Mouse (Mus musculus) forebrain, embryonic 14.5 days (tissue): ENCODE data around the gene Ppm1b. TPM values are rescaled to one million over a fixed set of nuclear protein-coding genes. Genes with fewer than 3 reads are reported as not detected.

ENCODE experiments used
- ATAC-seq: fragments of 200-750 bp; cut with Nextera tagmentation; 2 replicates; pipeline ENCODE4 v1.8.0; 2017; ENCODE audit warnings: mild to moderate bottlenecking, moderate library complexity
- DNase-seq: peaks from one replicate; pipeline ENCODE4 v3.0.0-alpha.2; 2015; ENCODE audit warnings: low spot score
- H3K27ac ChIP-seq: fragments of 300-500 bp; sonication (generic); 2 replicates; pipeline ENCODE4 v1.5.1; 2014; ENCODE audit warnings: low read depth, mild to moderate bottlenecking, control low read depth, low read length, moderate library complexity
- H3K27me3 ChIP-seq: fragments of 300-500 bp; sonication (generic); replicated peaks from 2 replicates; pipeline ENCODE4 v1.6.1; 2014; ENCODE audit warnings: low read length, control low read depth, mixed read lengths; ENCODE audit not compliant: control insufficient read depth, insufficient read depth
- H3K36me3 ChIP-seq: fragments of 300-500 bp; sonication (generic); 2 replicates; pipeline ENCODE4 v1.6.1; 2014; ENCODE audit warnings: low read length, control low read depth; ENCODE audit not compliant: control insufficient read depth, insufficient read depth
- H3K4me1 ChIP-seq: fragments of 300-500 bp; sonication (generic); 2 replicates; pipeline ENCODE4 v1.6.1; 2014; ENCODE audit warnings: antibody characterized with exemption, low read length, control low read depth; ENCODE audit not compliant: control insufficient read depth, insufficient read depth
- H3K4me2 ChIP-seq: fragments of 300-500 bp; sonication (generic); 2 replicates; pipeline ENCODE4 v1.6.1; 2014; ENCODE audit warnings: mild to moderate bottlenecking, control low read depth, low read length
- H3K4me3 ChIP-seq: fragments of 300-500 bp; sonication (generic); 2 replicates; pipeline ENCODE4 v1.5.1; 2014; ENCODE audit warnings: low read depth, low read length, control low read depth
- H3K9ac ChIP-seq: fragments of 300-500 bp; sonication (generic); 2 replicates; pipeline ENCODE4 v1.6.1; 2014; ENCODE audit warnings: mild to moderate bottlenecking, low read length, control low read depth, moderate library complexity
- H3K9me3 ChIP-seq: fragments of 300-500 bp; sonication (generic); replicated peaks from 2 replicates; pipeline ENCODE4 v1.6.1; 2016; ENCODE audit warnings: low read length, control low read depth, mixed read lengths; ENCODE audit not compliant: control insufficient read depth
- WGBS: fragments of 180-500 bp; shearing (Covaris S2); extraction: QIAGEN DNeasy Blood & Tissue Kit; methylation state at CpG from one replicate; pipeline ENCODE4 v1.1.7; 2014; 5-methylcytosine and 5-hydroxymethylcytosine counted together
- polyA plus RNA-seq: library from polyadenylated mRNA; unstranded; fragments of >200 nt; fragmentation: Nextera tagmentation; extraction: Ambion mirVana; gene quantifications from 2 replicates; pipeline ENCODE4 v1.2.1, GENCODE M21; 2014

Gene Ppm1b
- polyA plus RNA-seq, 1 experiment from 2014 or later: 73.9 TPM

DNA sequence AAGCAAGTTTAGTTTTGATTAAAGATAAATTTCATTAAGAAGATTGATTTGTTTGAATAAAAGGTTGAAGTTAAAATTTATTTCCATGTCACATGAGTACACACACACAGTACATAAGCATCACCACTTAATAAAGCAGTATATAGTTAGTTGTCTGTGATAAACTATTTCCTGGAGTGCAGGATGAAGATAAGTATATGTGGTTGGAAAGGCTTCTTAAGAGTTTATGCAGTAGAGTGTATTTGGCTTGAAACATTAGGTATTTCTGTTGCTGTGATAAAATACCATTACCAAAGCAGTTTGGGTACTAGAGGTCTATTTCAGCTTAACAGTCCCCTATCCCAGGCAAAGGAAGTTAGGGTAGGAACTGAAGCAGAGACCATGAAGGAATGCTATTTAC is 32.0 kb downstream of the Ppm1b start:
- H3K4me3 ChIP-seq: no peak overlapping the region
- no peaks in the 10 kb centered on the region for H3K36me3 ChIP-seq
- no peak for DNase-seq
- no peak overlapping the region for H3K27ac ChIP-seq
- no peaks in the 10 kb centered on the region for H3K9me3 ChIP-seq
- no peak overlapping the region for H3K9ac ChIP-seq
- no peak overlapping the region for H3K4me2 ChIP-seq
- ATAC-seq: no peak
- no peaks in the 10 kb centered on the region for H3K27me3 ChIP-seq
- H3K4me1 ChIP-seq: no peaks in the 10 kb centered on the region

DNA sequence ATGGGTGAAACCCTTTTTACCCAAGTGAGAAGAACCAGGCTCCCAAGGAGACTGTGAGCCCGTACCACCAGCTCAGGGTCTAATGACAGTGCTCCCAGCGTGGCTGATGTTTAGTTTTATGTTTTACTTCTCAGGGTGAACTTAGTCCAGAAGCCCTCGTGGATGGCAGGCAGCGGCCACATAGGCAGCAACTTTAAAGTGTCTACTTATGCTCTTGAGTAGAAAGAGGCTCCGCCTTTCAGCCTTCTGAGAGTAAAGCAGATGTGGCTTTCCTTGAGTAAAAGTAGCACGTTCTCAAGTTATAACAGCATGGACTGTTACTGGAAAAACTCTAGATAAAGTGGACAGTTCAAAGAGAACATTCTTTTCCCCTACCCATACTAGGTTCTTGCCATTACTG is 39.3 kb downstream of the Ppm1b start:
- no peak overlapping the region for H3K4me2 ChIP-seq
- H3K27ac ChIP-seq: no peak overlapping the region
- H3K27me3 ChIP-seq: no peaks in the 10 kb centered on the region
- DNase-seq (no peak), ATAC-seq (no peak)
- H3K36me3 ChIP-seq: peaks cover 4% of the 10 kb centered on the region; the same call in 1 of the 2 replicates
- 88% methylated on average over 6 of the region's 6 CpGs for WGBS
- no peaks in the 10 kb centered on the region for H3K9me3 ChIP-seq
- no peak overlapping the region for H3K4me3 ChIP-seq
- H3K4me1 ChIP-seq: no peaks in the 10 kb centered on the region
- H3K9ac ChIP-seq: no peak overlapping the region

DNA sequence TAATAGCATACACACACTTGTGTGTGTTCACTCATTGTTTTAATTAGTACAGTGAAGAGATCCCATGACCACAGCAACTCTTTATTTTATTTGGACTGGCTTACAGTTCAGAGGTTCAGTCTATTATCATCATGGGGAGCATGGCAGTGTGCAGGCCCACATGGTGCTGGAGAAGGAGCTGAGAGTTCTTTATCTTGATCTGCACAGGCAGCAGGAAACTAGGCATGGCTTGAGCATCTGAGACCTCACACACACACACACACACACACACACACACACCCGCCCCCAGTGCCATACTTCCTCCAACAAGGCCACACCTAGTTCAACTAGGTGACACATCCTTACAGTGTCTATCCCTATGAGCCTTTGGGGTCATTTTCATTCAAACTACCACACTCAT is 41.1 kb downstream of the Ppm1b start:
- H3K27ac ChIP-seq: no peak overlapping the region
- peaks cover 4% of the 10 kb centered on the region; the same call in 1 of the 2 replicates for H3K36me3 ChIP-seq
- DNase-seq (no peak), ATAC-seq (no peak)
- H3K9me3 ChIP-seq: no peaks in the 10 kb centered on the region
- no peak overlapping the region for H3K9ac ChIP-seq
- no peak overlapping the region for H3K4me2 ChIP-seq
- no peak overlapping the region for H3K4me3 ChIP-seq
- no peaks in the 10 kb centered on the region for H3K27me3 ChIP-seq
- H3K4me1 ChIP-seq: no peaks in the 10 kb centered on the region
- WGBS: 80% methylated on average over 1 of the region's 1 CpGs

DNA sequence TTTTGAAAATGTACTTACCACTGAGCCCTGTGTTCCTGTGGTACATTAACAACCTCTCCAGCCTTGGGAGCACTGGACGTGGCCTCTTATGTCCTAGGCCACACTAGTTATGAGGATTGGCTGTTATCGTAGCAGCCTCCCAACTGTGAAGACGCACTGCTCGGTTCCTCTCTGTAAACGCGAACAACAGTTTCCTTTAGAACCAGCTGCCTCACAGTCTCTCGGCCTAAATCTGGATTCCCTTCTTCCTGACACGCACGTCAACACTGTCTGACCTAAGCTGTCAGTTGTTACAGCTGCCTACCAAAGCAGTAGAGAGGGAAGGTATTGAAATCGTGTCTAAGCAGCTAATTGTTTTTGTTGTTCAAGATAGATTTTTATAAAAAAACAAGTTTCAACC is 43.1 kb downstream of the Ppm1b start:
- no peak overlapping the region for H3K27ac ChIP-seq
- ATAC-seq (no peak), DNase-seq (no peak)
- no peak overlapping the region for H3K4me2 ChIP-seq
- H3K36me3 ChIP-seq: peaks cover 2% of the 10 kb centered on the region; the same call in 1 of the 2 replicates
- no peaks in the 10 kb centered on the region for H3K27me3 ChIP-seq
- H3K4me1 ChIP-seq: no peaks in the 10 kb centered on the region
- H3K9me3 ChIP-seq: no peaks in the 10 kb centered on the region
- WGBS: 87% methylated on average over 10 of the region's 10 CpGs
- no peak overlapping the region for H3K4me3 ChIP-seq
- H3K9ac ChIP-seq: no peak overlapping the region

DNA sequence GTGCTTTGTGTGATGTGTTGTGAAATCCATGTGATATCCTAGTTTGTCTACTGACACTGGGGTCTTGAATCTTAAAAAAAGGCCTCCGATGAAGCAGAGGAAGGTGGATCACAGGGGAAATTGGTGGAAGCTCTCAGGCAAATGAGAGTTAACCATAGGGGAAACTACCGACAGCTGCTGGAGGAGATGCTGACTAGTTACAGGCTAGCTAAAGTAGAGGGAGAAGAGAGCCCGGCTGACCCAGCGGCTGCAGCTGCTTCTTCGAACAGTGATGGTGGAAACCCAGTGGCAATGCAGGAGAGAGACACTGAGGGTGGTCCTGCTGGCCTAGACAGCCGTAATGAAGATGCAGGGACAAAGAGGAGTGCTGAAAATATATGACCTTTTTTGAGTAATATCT is 56.9 kb downstream of the Ppm1b start:
- peaks cover 5% of the 10 kb centered on the region; the same call in 1 of the 2 replicates for H3K36me3 ChIP-seq
- ATAC-seq (no peak), DNase-seq (no peak)
- no peaks in the 10 kb centered on the region for H3K9me3 ChIP-seq
- no peaks in the 10 kb centered on the region for H3K4me1 ChIP-seq
- H3K9ac ChIP-seq: no peak overlapping the region
- WGBS: 78% methylated on average over 6 of the region's 6 CpGs
- H3K27me3 ChIP-seq: no peaks in the 10 kb centered on the region
- H3K4me2 ChIP-seq: no peak overlapping the region
- H3K27ac ChIP-seq: no peak overlapping the region
- no peak overlapping the region for H3K4me3 ChIP-seq

DNA sequence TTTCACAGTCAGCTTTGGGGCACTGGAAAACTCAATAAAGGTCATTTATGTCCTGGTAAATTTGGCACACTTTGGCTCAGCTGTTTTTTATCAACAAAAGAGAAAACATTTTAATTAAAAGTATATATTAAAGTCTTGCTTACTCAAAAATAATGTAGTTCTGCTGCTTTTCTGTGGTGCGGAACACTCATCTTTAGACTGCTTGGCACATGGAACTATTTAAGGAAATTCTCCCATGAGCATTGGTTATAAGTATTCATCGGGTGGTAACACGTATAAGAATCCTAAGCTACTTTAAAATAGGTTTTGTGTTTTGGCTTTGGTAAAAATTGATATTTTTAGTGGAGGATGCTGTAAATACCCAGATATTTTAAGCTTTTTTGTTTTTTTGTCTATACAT is 58.1 kb downstream of the Ppm1b start:
- DNase-seq (no peak), ATAC-seq (no peak)
- Histone ChIP-seq H3K9me3 (no peaks in the 10 kb centered on the region), H3K4me2 (no peak overlapping the region), H3K4me3 (no peak overlapping the region), H3K27ac (no peak overlapping the region), H3K9ac (no peak overlapping the region), H3K27me3 (no peaks in the 10 kb centered on the region), H3K4me1 (no peaks in the 10 kb centered on the region), H3K36me3 (peaks cover 5% of the 10 kb centered on the region; the same call in 1 of the 2 replicates)
- 93% methylated on average over 3 of the region's 3 CpGs for WGBS

DNA sequence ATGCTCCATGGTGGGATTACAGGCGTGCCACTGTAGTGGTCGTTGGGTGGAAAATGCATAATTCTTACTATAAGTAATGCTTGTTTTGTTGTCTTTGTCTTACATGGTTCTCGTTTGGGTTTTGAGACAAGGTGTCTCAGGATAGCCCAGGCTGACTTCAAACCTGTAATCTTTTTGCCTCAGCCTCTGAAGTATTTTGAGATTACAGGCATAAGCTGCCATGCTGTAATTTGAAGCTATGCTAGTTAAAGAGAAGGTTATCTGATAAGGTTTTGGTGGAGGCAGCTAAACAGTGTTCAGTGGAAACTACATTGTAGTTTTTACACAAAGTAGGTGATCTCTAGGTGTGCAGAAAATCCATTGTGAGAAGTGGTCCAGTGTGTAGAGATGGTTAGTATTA is 61.8 kb downstream of the Ppm1b start:
- no peak for DNase-seq
- no peaks in the 10 kb centered on the region for H3K27me3 ChIP-seq
- H3K4me3 ChIP-seq: no peak overlapping the region
- no peak overlapping the region for H3K27ac ChIP-seq
- no peak overlapping the region for H3K4me2 ChIP-seq
- no peak overlapping the region for H3K9ac ChIP-seq
- no peaks in the 10 kb centered on the region for H3K9me3 ChIP-seq
- no peaks in the 10 kb centered on the region for H3K36me3 ChIP-seq
- ATAC-seq: no peak
- WGBS: 86% methylated on average over 3 of the region's 3 CpGs
- no peaks in the 10 kb centered on the region for H3K4me1 ChIP-seq

DNA sequence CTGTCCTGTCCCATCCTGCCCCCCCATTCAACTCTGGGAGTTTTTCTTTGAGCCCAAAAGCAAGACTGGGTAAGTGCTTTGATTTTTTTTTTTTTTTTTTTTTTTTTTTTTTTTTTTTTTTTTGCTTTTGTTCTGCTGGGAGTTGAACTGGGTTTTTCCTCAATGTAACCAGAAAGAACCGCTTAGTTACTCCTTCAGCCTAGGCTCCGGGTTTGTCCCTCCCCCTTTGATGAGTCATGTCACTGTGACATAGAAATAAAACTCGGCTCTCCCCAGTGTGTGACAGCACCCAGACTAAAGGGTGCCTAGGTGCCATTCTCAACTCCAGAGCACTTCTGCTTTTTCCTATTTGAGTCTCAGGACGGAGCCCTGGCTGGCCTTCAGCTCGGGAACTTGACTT is 62.3 kb downstream of the Ppm1b start:
- DNase-seq (no peak), ATAC-seq (no peak)
- Histone ChIP-seq H3K4me3 (no peak overlapping the region), H3K4me1 (no peaks in the 10 kb centered on the region), H3K4me2 (no peak overlapping the region), H3K9me3 (no peaks in the 10 kb centered on the region), H3K27ac (no peak overlapping the region), H3K9ac (no peak overlapping the region), H3K36me3 (no peaks in the 10 kb centered on the region), H3K27me3 (no peaks in the 10 kb centered on the region)
- 79% methylated on average over 5 of the region's 5 CpGs for WGBS

DNA sequence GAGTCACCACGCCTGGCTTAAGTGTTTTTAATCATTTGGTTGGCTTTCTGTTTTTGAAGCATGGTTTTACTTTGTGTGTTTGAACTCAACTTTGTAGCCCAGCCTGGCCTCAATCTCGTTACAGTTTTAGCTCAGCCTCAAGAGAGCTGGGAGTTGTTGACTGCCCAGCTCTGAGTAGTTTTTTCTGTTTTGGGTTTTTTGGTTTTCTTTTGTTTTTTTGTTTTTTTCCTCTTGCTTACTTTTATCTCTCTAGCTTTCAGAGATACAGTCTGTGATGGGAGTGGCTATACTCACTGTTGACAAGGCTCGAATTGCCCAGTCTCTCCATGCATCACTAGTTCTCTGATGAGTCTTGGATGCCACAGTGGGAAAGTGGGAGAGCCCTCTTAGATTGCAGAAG is 63.8 kb downstream of the Ppm1b start:
- 80% methylated on average over 3 of the region's 3 CpGs for WGBS
- no peaks in the 10 kb centered on the region for H3K4me1 ChIP-seq
- ATAC-seq (no peak), DNase-seq (no peak)
- no peak overlapping the region for H3K27ac ChIP-seq
- H3K36me3 ChIP-seq: no peaks in the 10 kb centered on the region
- H3K9ac ChIP-seq: no peak overlapping the region
- no peaks in the 10 kb centered on the region for H3K9me3 ChIP-seq
- H3K4me2 ChIP-seq: no peak overlapping the region
- H3K27me3 ChIP-seq: no peaks in the 10 kb centered on the region
- H3K4me3 ChIP-seq: no peak overlapping the region
